Mouse (Mus musculus): ENCODE data around the gene Ly6g6d. TPM values are rescaled to one million over a fixed set of nuclear protein-coding genes. Genes with fewer than 3 reads are reported as not detected.

The Ly6g6d gene
- polyA plus RNA-seq, 1 experiment = not detected

GRCm38 (mm10) chr17:35120745-35121142, 42.9 kb upstream of the Ly6g6d start:
- H3K4me1 ChIP-seq (ENCODE audit: control insufficient read depth, insufficient read depth, low read length) = peaks cover 2% of the 10 kb centered on the region; the same call in 1 of the 2 replicates
- 0 out of 2 replicates have a peak overlapping the region, but pooled peaks have one; percentile 6 for H3K27ac ChIP-seq (ENCODE audit: insufficient read depth, low read depth, low read length)
- peak overlapping the region; percentile 65 for H3K4me3 ChIP-seq (ENCODE audit: insufficient read depth, low read depth, low read length)
- TF ChIP-seq CTCF (IDR thresholded peaks at IDR 0.05; ENCODE audit: insufficient read depth, low read depth, low read length) (no peak), POLR2A (IDR thresholded peaks at IDR 0.05; ENCODE audit: insufficient read depth, low read depth, low read length) (no peak)
- WGBS = under 1% methylated on average over 33 of the region's 33 CpGs

- H3K27ac ChIP-seq (ENCODE audit: insufficient read depth, low read depth, low read length) = no peak within 1 kb of the TSS
- H3K4me3 ChIP-seq (ENCODE audit: insufficient read depth, low read depth, low read length) = no peak within 1 kb of the TSS
- 85% methylated on average over 8 of the region's 8 CpGs for WGBS
- TF ChIP-seq CTCF (IDR thresholded peaks at IDR 0.05; ENCODE audit: insufficient read depth, low read depth, low read length) (no peak), POLR2A (IDR thresholded peaks at IDR 0.05; ENCODE audit: insufficient read depth, low read depth, low read length) (no peak)
- no peaks in the 10 kb centered on the region for H3K4me1 ChIP-seq (ENCODE audit: control insufficient read depth, insufficient read depth, low read length)
Measured at GRCm38 (mm10) chr17:35115046-35116019, 37.5 kb upstream of the Ly6g6d start, which contains the start of gene Ly6g5b. Ly6g5b (minus strand) TSS chr17:35115428.

- 72% methylated on average over 9 of the region's 9 CpGs for WGBS
- H3K4me3 ChIP-seq (ENCODE audit: insufficient read depth, low read depth, low read length) = no peak overlapping the region
- no peak overlapping the region for H3K27ac ChIP-seq (ENCODE audit: insufficient read depth, low read depth, low read length)
- H3K4me1 ChIP-seq (ENCODE audit: control insufficient read depth, insufficient read depth, low read length) = no peaks in the 10 kb centered on the region
- TF ChIP-seq POLR2A (IDR thresholded peaks at IDR 0.05; ENCODE audit: insufficient read depth, low read depth, low read length) (no peak), CTCF (IDR thresholded peaks at IDR 0.05; ENCODE audit: insufficient read depth, low read depth, low read length) (no peak)
Measured at GRCm38 (mm10) chr17:35111774-35112173, 33.9 kb upstream of the Ly6g6d start.

GRCm38 (mm10) chr17:35108097-35108496, 30.2 kb upstream of the Ly6g6d start, which contains the start of gene Ly6g5c:
Ly6g5c (plus strand) TSS chr17:35108279.
- TF ChIP-seq POLR2A (IDR thresholded peaks at IDR 0.05; ENCODE audit: insufficient read depth, low read depth, low read length) (no peak), CTCF (IDR thresholded peaks at IDR 0.05; ENCODE audit: insufficient read depth, low read depth, low read length) (no peak)
- WGBS = 80% methylated on average over 6 of the region's 6 CpGs
- Histone ChIP-seq H3K4me3 (ENCODE audit: insufficient read depth, low read depth, low read length) (no peak within 1 kb of the TSS), H3K27ac (ENCODE audit: insufficient read depth, low read depth, low read length) (no peak within 1 kb of the TSS), H3K4me1 (ENCODE audit: control insufficient read depth, insufficient read depth, low read length) (peaks cover 2% of the 10 kb centered on the region; the same call in 1 of the 2 replicates)

- peaks cover 2% of the 10 kb centered on the region; the same call in 1 of the 2 replicates for H3K4me1 ChIP-seq (ENCODE audit: control insufficient read depth, insufficient read depth, low read length)
- no peak overlapping the region for H3K4me3 ChIP-seq (ENCODE audit: insufficient read depth, low read depth, low read length)
- H3K27ac ChIP-seq (ENCODE audit: insufficient read depth, low read depth, low read length) = no peak overlapping the region
- TF ChIP-seq POLR2A (IDR thresholded peaks at IDR 0.05; ENCODE audit: insufficient read depth, low read depth, low read length) (no peak), CTCF (IDR thresholded peaks at IDR 0.05; ENCODE audit: insufficient read depth, low read depth, low read length) (no peak)
- WGBS = 60% methylated on average over 3 of the region's 3 CpGs
Measured at GRCm38 (mm10) chr17:35106522-35106921, 28.7 kb upstream of the Ly6g6d start.

- 0 out of 2 replicates have a peak, but pooled peaks have one; percentile 11 for TF ChIP-seq CTCF (IDR thresholded peaks at IDR 0.05; ENCODE audit: insufficient read depth, low read depth, low read length)
- no peak for TF ChIP-seq POLR2A (IDR thresholded peaks at IDR 0.05; ENCODE audit: insufficient read depth, low read depth, low read length)
- H3K27ac ChIP-seq (ENCODE audit: insufficient read depth, low read depth, low read length) = no peak overlapping the region
- H3K4me1 ChIP-seq (ENCODE audit: control insufficient read depth, insufficient read depth, low read length) = peaks cover 2% of the 10 kb centered on the region; the same call in 1 of the 2 replicates
- no peak overlapping the region for H3K4me3 ChIP-seq (ENCODE audit: insufficient read depth, low read depth, low read length)
- 25% methylated on average over 13 of the region's 13 CpGs for WGBS
Measured at GRCm38 (mm10) chr17:35105740-35106389, 28.0 kb upstream of the Ly6g6d start.

GRCm38 (mm10) chr17:35104754-35105153, 26.9 kb upstream of the Ly6g6d start:
- WGBS = 74% methylated on average over 6 of the region's 6 CpGs
- Histone ChIP-seq H3K4me3 (ENCODE audit: insufficient read depth, low read depth, low read length) (no peak overlapping the region), H3K27ac (ENCODE audit: insufficient read depth, low read depth, low read length) (no peak overlapping the region), H3K4me1 (ENCODE audit: control insufficient read depth, insufficient read depth, low read length) (peaks cover 2% of the 10 kb centered on the region; the same call in 1 of the 2 replicates)
- no peak for TF ChIP-seq POLR2A (IDR thresholded peaks at IDR 0.05; ENCODE audit: insufficient read depth, low read depth, low read length)

- TF ChIP-seq CTCF (IDR thresholded peaks at IDR 0.05; ENCODE audit: insufficient read depth, low read depth, low read length) (no peak), POLR2A (IDR thresholded peaks at IDR 0.05; ENCODE audit: insufficient read depth, low read depth, low read length) (no peak)
- no peak overlapping the region for H3K27ac ChIP-seq (ENCODE audit: insufficient read depth, low read depth, low read length)
- 88% methylated on average over 7 of the region's 7 CpGs for WGBS
- H3K4me1 ChIP-seq (ENCODE audit: control insufficient read depth, insufficient read depth, low read length) = peaks cover 2% of the 10 kb centered on the region; the same call in 1 of the 2 replicates
- no peak overlapping the region for H3K4me3 ChIP-seq (ENCODE audit: insufficient read depth, low read depth, low read length)
Measured at GRCm38 (mm10) chr17:35104079-35104478, 26.2 kb upstream of the Ly6g6d start.

Measured in olfactory bulb, adult 2 months (tissue).